Mouse (Mus musculus): ENCODE measurements around the gene Tmem120b.
"Not testable (repeated sequence)": the region's sequence is repeated elsewhere in the genome, so short reads cannot be mapped to it uniquely, and the experiment has no call there.

Gene Tmem120b

GRCm38 (mm10) chr5:123051736-123052135 lies 16.5 kb upstream of the Tmem120b start:
- DNase-seq (ENCODE audit: low read depth, low spot score), result peak; percentile 71

- DNase-seq (ENCODE audit: low read depth, low spot score), result peak; percentile 100
Observed at GRCm38 (mm10) chr5:123057366-123058250, 10.6 kb upstream of the Tmem120b start.

- DNase-seq (ENCODE audit: low read depth, low spot score), result no peak
Observed at GRCm38 (mm10) chr5:123058251-123059102, 9.7 kb upstream of the Tmem120b start.

GRCm38 (mm10) chr5:123059757-123060520 lies 8.3 kb upstream of the Tmem120b start:
- DNase-seq (ENCODE audit: low read depth, low spot score), result peak; percentile 85

- DNase-seq (ENCODE audit: low read depth, low spot score), result no peak
Observed at GRCm38 (mm10) chr5:123060706-123061401, 7.4 kb upstream of the Tmem120b start.

GRCm38 (mm10) chr5:123061402-123061749 lies 6.8 kb upstream of the Tmem120b start:
- not testable (repeated sequence) for DNase-seq (ENCODE audit: low read depth, low spot score)

- DNase-seq (ENCODE audit: low read depth, low spot score), result no peak
Observed at GRCm38 (mm10) chr5:123063141-123063540, 5.1 kb upstream of the Tmem120b start.

GRCm38 (mm10) chr5:123064207-123064606 lies 4.0 kb upstream of the Tmem120b start:
- peak; percentile 87 for DNase-seq (ENCODE audit: low read depth, low spot score)

- DNase-seq (ENCODE audit: low read depth, low spot score), result peak; percentile 69
Observed at GRCm38 (mm10) chr5:123067395-123067995, 720 bp upstream of the Tmem120b start.

GRCm38 (mm10) chr5:123068714-123069113 lies 499 bp downstream of the Tmem120b start:
- DNase-seq (ENCODE audit: low read depth, low spot score), result no peak

- peak; percentile 94 for DNase-seq (ENCODE audit: low read depth, low spot score)
Observed at GRCm38 (mm10) chr5:123075576-123076418, 7.6 kb downstream of the Tmem120b start.

GRCm38 (mm10) chr5:123076419-123077281 lies 8.4 kb downstream of the Tmem120b start:
- no peak for DNase-seq (ENCODE audit: low read depth, low spot score)

- no peak for DNase-seq (ENCODE audit: low read depth, low spot score)
Observed at GRCm38 (mm10) chr5:123079568-123079967, 11.4 kb downstream of the Tmem120b start.

- peak; percentile 44 for DNase-seq (ENCODE audit: low read depth, low spot score)
Observed at GRCm38 (mm10) chr5:123080041-123080440, 11.8 kb downstream of the Tmem120b start.

GRCm38 (mm10) chr5:123080510-123080909 lies 12.3 kb downstream of the Tmem120b start:
- DNase-seq (ENCODE audit: low read depth, low spot score), result peak; percentile 76

- DNase-seq (ENCODE audit: low read depth, low spot score), result no peak
Observed at GRCm38 (mm10) chr5:123083340-123084050, 15.3 kb downstream of the Tmem120b start.

GRCm38 (mm10) chr5:123086501-123086900 lies 18.3 kb downstream of the Tmem120b start:
- peak; percentile 81 for DNase-seq (ENCODE audit: low read depth, low spot score)

- no peak for DNase-seq (ENCODE audit: low read depth, low spot score)
Observed at GRCm38 (mm10) chr5:123088784-123089183, 20.6 kb downstream of the Tmem120b start.
